ENCODE assay signal across 26 mouse cellular contexts in the genomic region with DNA sequence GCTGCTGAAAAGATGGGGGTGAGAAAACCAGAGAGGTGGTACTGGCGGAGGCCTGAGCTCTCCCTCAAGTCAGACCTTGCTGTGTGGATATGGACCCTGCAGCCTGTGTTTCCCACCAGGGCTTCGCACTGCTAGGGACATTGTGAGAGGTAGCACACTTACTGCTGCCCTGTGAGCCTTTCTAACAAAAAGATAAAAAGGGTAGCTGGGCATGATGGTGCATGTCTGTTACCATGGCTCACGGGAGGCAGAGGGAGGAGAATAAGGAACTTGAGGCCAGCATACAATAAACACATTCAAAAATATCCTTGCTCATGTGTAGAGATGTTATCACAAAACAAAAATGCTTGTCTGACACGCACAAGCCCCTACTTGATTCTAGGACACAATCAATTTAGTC.
"Had no signal": no experiment of that assay in that cellular context is flagged by ENCODE, and none has a peak within 500 bp of the region (broad histone marks: within the 10 kb centered on the region; RNA-seq: fewer than 3 reads in every experiment).

No protein-coding gene starts in this region.

- H3K36me3 ChIP-seq: intestine, embryonic 15.5 days; kidney, embryonic 15.5 days; limb, embryonic 10.5 days; limb, embryonic 13.5 days; liver, embryonic 12.5 days; liver, embryonic 15.5 days; lung, embryonic 15.5 days; midbrain, embryonic 10.5 days; midbrain, embryonic 13.5 days had no signal

- H3K9ac ChIP-seq: intestine, embryonic 15.5 days; kidney, embryonic 15.5 days; limb, embryonic 13.5 days; liver, embryonic 12.5 days; liver, embryonic 15.5 days; lung, embryonic 15.5 days; midbrain, embryonic 13.5 days had no signal

- H3K4me1 ChIP-seq: liver, embryonic 12.5 days; liver, embryonic 15.5 days; megakaryocyte, embryonic 14.5 days; midbrain, embryonic 10.5 days; midbrain, embryonic 13.5 days had no signal

- H3K4me3 ChIP-seq: intestine, embryonic 15.5 days; kidney, embryonic 15.5 days; left cerebral cortex, adult 2 months; limb, embryonic 10.5 days; limb, embryonic 13.5 days; liver, embryonic 12.5 days; liver, embryonic 15.5 days; lung, embryonic 15.5 days; megakaryocyte, embryonic 14.5 days; midbrain, embryonic 10.5 days; midbrain, embryonic 13.5 days had no signal

- DNase-seq: kidney, adult 11 months; kidney, adult 8-10 months; kidney, postnatal 10 days; kidney, postnatal 36 days; layer of hippocampus, postnatal 36 days; liver; lung, adult 18-20 months; lung, postnatal 10 days; lung, postnatal 36 days; retina, postnatal 1 day; right cerebral cortex, postnatal 25 days; spleen, adult 18-20 months; thymus, adult 18-20 months; thymus, postnatal 36 days had no signal

- H3K27ac ChIP-seq: intestine, embryonic 15.5 days; kidney, embryonic 15.5 days; left cerebral cortex, adult 2 months; limb, embryonic 10.5 days; limb, embryonic 13.5 days; liver, embryonic 12.5 days; liver, embryonic 15.5 days; lung, embryonic 15.5 days; midbrain, embryonic 10.5 days; midbrain, embryonic 13.5 days had no signal

- H3K4me2 ChIP-seq: intestine, embryonic 15.5 days; kidney, embryonic 15.5 days; limb, embryonic 13.5 days; liver, embryonic 12.5 days; liver, embryonic 15.5 days; lung, embryonic 15.5 days; midbrain, embryonic 13.5 days had no signal

- H3K9me3 ChIP-seq: intestine, embryonic 15.5 days; kidney, embryonic 15.5 days; limb, embryonic 10.5 days; limb, embryonic 13.5 days; liver, embryonic 12.5 days; liver, embryonic 15.5 days; lung, embryonic 15.5 days; midbrain, embryonic 10.5 days; midbrain, embryonic 13.5 days had no signal

- H3K27me3 ChIP-seq: intestine, embryonic 15.5 days; kidney, embryonic 15.5 days; limb, embryonic 13.5 days; liver, embryonic 12.5 days; liver, embryonic 15.5 days; lung, embryonic 15.5 days; megakaryocyte, embryonic 14.5 days; midbrain, embryonic 13.5 days had no signal

- ATAC-seq: intestine, embryonic 15.5 days; liver, embryonic 12.5 days; midbrain, embryonic 13.5 days; midbrain, embryonic 16.5 days had no signal
